Mouse (Mus musculus): ENCODE data around the gene C130050O18Rik. TPM values are rescaled to one million over a fixed set of nuclear protein-coding genes. Genes with fewer than 3 reads are reported as not detected.
"Not testable (repeated sequence)": the region's sequence is repeated elsewhere in the genome, so short reads cannot be mapped to it uniquely, and the experiment has no call there.

The C130050O18Rik gene
- polyA plus RNA-seq, 1 experiment: 0.44 TPM

- TF ChIP-seq CTCF (IDR thresholded peaks at IDR 0.05; ENCODE audit: extremely low read depth, insufficient read depth, low read length) (no peak), POLR2A (IDR thresholded peaks at IDR 0.05; ENCODE audit: extremely low read depth, insufficient read depth, low read length) (no peak)
- H3K4me3 ChIP-seq (ENCODE audit: insufficient read depth, low read length): no peak overlapping the region
- H3K4me1 ChIP-seq (ENCODE audit: control insufficient read depth, insufficient read depth, low read length): peaks cover 16% of the 10 kb centered on the region
- 0 out of 2 replicates have a peak overlapping the region, but pooled peaks have one; percentile 94 for H3K27ac ChIP-seq (ENCODE audit: insufficient read depth, low read length)
Observed at GRCm38 (mm10) chr5:139387329-139388194, 17.5 kb upstream of the C130050O18Rik start.

- Histone ChIP-seq H3K4me3 (ENCODE audit: insufficient read depth, low read length) (no peak overlapping the region), H3K4me1 (ENCODE audit: control insufficient read depth, insufficient read depth, low read length) (peaks cover 16% of the 10 kb centered on the region), H3K27ac (ENCODE audit: insufficient read depth, low read length) (peak overlapping the region; percentile 94; the same call in 1 of the 2 replicates)
- TF ChIP-seq CTCF (IDR thresholded peaks at IDR 0.05; ENCODE audit: extremely low read depth, insufficient read depth, low read length): no peak
- no peak for TF ChIP-seq POLR2A (IDR thresholded peaks at IDR 0.05; ENCODE audit: extremely low read depth, insufficient read depth, low read length)
Observed at GRCm38 (mm10) chr5:139388195-139388570, 16.9 kb upstream of the C130050O18Rik start.

- Histone ChIP-seq H3K4me1 (ENCODE audit: control insufficient read depth, insufficient read depth, low read length) (peaks cover 16% of the 10 kb centered on the region), H3K27ac (ENCODE audit: insufficient read depth, low read length) (peak overlapping the region; percentile 94), H3K4me3 (ENCODE audit: insufficient read depth, low read length) (no peak overlapping the region)
- TF ChIP-seq CTCF (IDR thresholded peaks at IDR 0.05; ENCODE audit: extremely low read depth, insufficient read depth, low read length) (no peak), POLR2A (IDR thresholded peaks at IDR 0.05; ENCODE audit: extremely low read depth, insufficient read depth, low read length) (no peak)
Observed at GRCm38 (mm10) chr5:139388694-139389675, 16.1 kb upstream of the C130050O18Rik start.

GRCm38 (mm10) chr5:139389676-139390061 is 15.4 kb upstream of the C130050O18Rik start:
- Histone ChIP-seq H3K27ac (ENCODE audit: insufficient read depth, low read length) (peak overlapping the region; percentile 94), H3K4me1 (ENCODE audit: control insufficient read depth, insufficient read depth, low read length) (peaks cover 15% of the 10 kb centered on the region), H3K4me3 (ENCODE audit: insufficient read depth, low read length) (no peak overlapping the region)
- no peak for TF ChIP-seq CTCF (IDR thresholded peaks at IDR 0.05; ENCODE audit: extremely low read depth, insufficient read depth, low read length)
- peak; percentile 16; the same call in 1 of the 2 replicates for TF ChIP-seq POLR2A (IDR thresholded peaks at IDR 0.05; ENCODE audit: extremely low read depth, insufficient read depth, low read length)

- Histone ChIP-seq H3K27ac (ENCODE audit: insufficient read depth, low read length) (peak overlapping the region; percentile 94), H3K4me1 (ENCODE audit: control insufficient read depth, insufficient read depth, low read length) (peaks cover 15% of the 10 kb centered on the region)
- H3K4me3 ChIP-seq (ENCODE audit: insufficient read depth, low read length): not testable (repeated sequence)
Observed at GRCm38 (mm10) chr5:139390324-139391119, 14.6 kb upstream of the C130050O18Rik start.

- H3K4me3 ChIP-seq (ENCODE audit: insufficient read depth, low read length): no peak overlapping the region
- peak overlapping the region; percentile 60 for H3K27ac ChIP-seq (ENCODE audit: insufficient read depth, low read length)
- TF ChIP-seq POLR2A (IDR thresholded peaks at IDR 0.05; ENCODE audit: extremely low read depth, insufficient read depth, low read length) (no peak), CTCF (IDR thresholded peaks at IDR 0.05; ENCODE audit: extremely low read depth, insufficient read depth, low read length) (no peak)
- peaks cover 15% of the 10 kb centered on the region for H3K4me1 ChIP-seq (ENCODE audit: control insufficient read depth, insufficient read depth, low read length)
Observed at GRCm38 (mm10) chr5:139391309-139391990, 13.6 kb upstream of the C130050O18Rik start.

GRCm38 (mm10) chr5:139392219-139393196 is 12.6 kb upstream of the C130050O18Rik start:
- Histone ChIP-seq H3K4me3 (ENCODE audit: insufficient read depth, low read length) (no peak overlapping the region), H3K27ac (ENCODE audit: insufficient read depth, low read length) (peak overlapping the region; percentile 49; the same call in 1 of the 2 replicates), H3K4me1 (ENCODE audit: control insufficient read depth, insufficient read depth, low read length) (peaks cover 15% of the 10 kb centered on the region)
- no peak for TF ChIP-seq POLR2A (IDR thresholded peaks at IDR 0.05; ENCODE audit: extremely low read depth, insufficient read depth, low read length)
- no peak for TF ChIP-seq CTCF (IDR thresholded peaks at IDR 0.05; ENCODE audit: extremely low read depth, insufficient read depth, low read length)

GRCm38 (mm10) chr5:139393197-139393588 is 11.9 kb upstream of the C130050O18Rik start:
- no peak overlapping the region for H3K4me3 ChIP-seq (ENCODE audit: insufficient read depth, low read length)
- H3K4me1 ChIP-seq (ENCODE audit: control insufficient read depth, insufficient read depth, low read length): peaks cover 21% of the 10 kb centered on the region
- H3K27ac ChIP-seq (ENCODE audit: insufficient read depth, low read length): no peak overlapping the region
- no peak for TF ChIP-seq CTCF (IDR thresholded peaks at IDR 0.05; ENCODE audit: extremely low read depth, insufficient read depth, low read length)
- TF ChIP-seq POLR2A (IDR thresholded peaks at IDR 0.05; ENCODE audit: extremely low read depth, insufficient read depth, low read length): no peak
